Mouse (Mus musculus): ENCODE measurements around the gene Trim21.

DNA sequence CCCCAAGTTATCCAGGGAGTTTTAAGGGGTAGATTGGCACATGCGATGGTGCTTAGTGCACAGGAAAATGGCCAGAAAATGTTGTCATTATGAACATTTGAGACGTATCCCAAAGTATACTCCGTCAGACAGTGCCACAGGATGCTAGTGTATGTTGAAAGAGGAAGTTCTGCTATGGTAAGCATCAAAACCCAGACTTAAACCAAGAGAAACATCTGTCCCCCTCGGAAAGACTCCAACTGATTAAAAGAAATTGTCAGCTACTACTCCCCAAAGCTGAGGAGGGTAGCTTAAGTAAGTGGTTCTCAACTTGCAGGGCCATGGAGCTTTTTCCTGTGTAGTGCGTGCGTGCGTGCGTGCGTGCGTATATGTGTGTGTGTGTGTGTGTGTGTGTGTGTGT, 53.4 kb downstream of the Trim21 start:
- no peak for TF ChIP-seq CTCF (IDR thresholded peaks at IDR 0.05; ENCODE audit: low read depth)
- TF ChIP-seq EP300 (IDR thresholded peaks at IDR 0.05; ENCODE audit: low read depth), result no peak

Data from heart, postnatal 0 days (tissue).